Mouse (Mus musculus) midbrain, postnatal 0 days (tissue): ENCODE measurements at regions not wholly inside any gene's neighbourhood (a gene's known extent, or its start where the extent isn't known, plus 50 kb on each side); places are given as distances from the start of the nearest gene placed in this dataset.

Experiments
- ATAC-seq: fragments of 200-750 bp; cut with Nextera tagmentation; 2 replicates; pipeline ENCODE4 v1.8.0; 2017; ENCODE audit warnings: moderate number of reproducible peaks, mild to moderate bottlenecking, moderate TSS enrichment, moderate library complexity; ENCODE audit not compliant: low FRiP score
- DNase-seq: peaks from one replicate; pipeline ENCODE4 v3.0.0-alpha.2; 2015; ENCODE audit warnings: low spot score
- H3K27ac ChIP-seq: fragments of 300-500 bp; sonication (generic); 2 replicates; pipeline ENCODE4 v1.5.1; 2014; ENCODE audit warnings: low read depth, mild to moderate bottlenecking, low read length, mixed read lengths
- H3K27me3 ChIP-seq: fragments of 300-500 bp; sonication (generic); 2 replicates; pipeline ENCODE4 v1.6.1; 2014; ENCODE audit warnings: low read length, control low read depth, mixed read lengths; ENCODE audit not compliant: insufficient read depth
- H3K36me3 ChIP-seq: fragments of 300-500 bp; sonication (generic); 2 replicates; pipeline ENCODE4 v1.6.1; 2014; ENCODE audit warnings: low read length, control low read depth, mixed read lengths; ENCODE audit not compliant: insufficient read depth
- H3K4me1 ChIP-seq: fragments of 300-500 bp; sonication (generic); 2 replicates; pipeline ENCODE4 v1.6.1; 2014; ENCODE audit warnings: mild to moderate bottlenecking, control low read depth, antibody characterized with exemption, low read length, mixed read lengths; ENCODE audit not compliant: insufficient read depth
- H3K4me2 ChIP-seq: fragments of 300-500 bp; sonication (generic); 2 replicates; pipeline ENCODE4 v1.6.1; 2014; ENCODE audit warnings: low read depth, mild to moderate bottlenecking, low read length, mixed read lengths; ENCODE audit not compliant: poor library complexity, severe bottlenecking
- H3K4me3 ChIP-seq: fragments of 300-500 bp; sonication (generic); 2 replicates; pipeline ENCODE4 v1.5.1; 2014; ENCODE audit warnings: low read depth, mild to moderate bottlenecking, low read length, moderate library complexity
- H3K9ac ChIP-seq: fragments of 300-500 bp; sonication (generic); replicated peaks from 2 replicates; pipeline ENCODE4 v1.6.1; 2014; ENCODE audit warnings: mild to moderate bottlenecking, low read length, moderate library complexity, mixed read lengths; ENCODE audit not compliant: poor library complexity, severe bottlenecking
- H3K9me3 ChIP-seq: fragments of 300-500 bp; sonication (generic); 2 replicates; pipeline ENCODE4 v1.6.1; 2016; ENCODE audit warnings: low read length, control low read depth
- CTCF ChIP-seq: IDR thresholded peaks from 2 replicates; pipeline ENCODE4 v1.5.1; 2016; ENCODE audit warnings: antibody characterized with exemption, mild to moderate bottlenecking
- WGBS: fragments of 180-500 bp; shearing (Covaris S2); extraction: QIAGEN DNeasy Blood & Tissue Kit; methylation state at CpG from one replicate; pipeline ENCODE4 v1.1.7; 2014; 5-methylcytosine and 5-hydroxymethylcytosine counted together

GRCm38 (mm10) chr3:133651996-133652395 lies 107.1 kb upstream of the Tet2 start:
- no peak overlapping the region for H3K9ac ChIP-seq
- ATAC-seq (no peak), DNase-seq (no peak)
- WGBS, result 83% methylated on average over 4 of the region's 4 CpGs
- H3K4me1 ChIP-seq, result no peaks in the 10 kb centered on the region
- H3K36me3 ChIP-seq, result no peaks in the 10 kb centered on the region
- no peak overlapping the region for H3K4me2 ChIP-seq
- no peak for TF ChIP-seq CTCF
- H3K9me3 ChIP-seq, result no peaks in the 10 kb centered on the region
- no peak overlapping the region for H3K4me3 ChIP-seq
- H3K27me3 ChIP-seq, result no peaks in the 10 kb centered on the region
- no peak overlapping the region for H3K27ac ChIP-seq

GRCm38 (mm10) chr3:133659759-133660158 lies 114.8 kb upstream of the Tet2 start:
- 87% methylated on average over 8 of the region's 8 CpGs for WGBS
- Histone ChIP-seq H3K9me3 (no peaks in the 10 kb centered on the region), H3K27ac (no peak overlapping the region), H3K9ac (no peak overlapping the region), H3K4me2 (no peak overlapping the region), H3K4me3 (no peak overlapping the region), H3K4me1 (no peaks in the 10 kb centered on the region), H3K36me3 (no peaks in the 10 kb centered on the region), H3K27me3 (no peaks in the 10 kb centered on the region)
- no peak for DNase-seq
- no peak for TF ChIP-seq CTCF
- ATAC-seq, result no peak

GRCm38 (mm10) chr3:133661303-133661702 lies 116.4 kb upstream of the Tet2 start:
- no peak for DNase-seq
- no peak overlapping the region for H3K9ac ChIP-seq
- no peak overlapping the region for H3K4me3 ChIP-seq
- H3K9me3 ChIP-seq, result no peaks in the 10 kb centered on the region
- 76% methylated on average over 3 of the region's 3 CpGs for WGBS
- ATAC-seq, result no peak
- H3K4me2 ChIP-seq, result no peak overlapping the region
- TF ChIP-seq CTCF, result no peak
- no peaks in the 10 kb centered on the region for H3K36me3 ChIP-seq
- no peaks in the 10 kb centered on the region for H3K4me1 ChIP-seq
- no peak overlapping the region for H3K27ac ChIP-seq
- no peaks in the 10 kb centered on the region for H3K27me3 ChIP-seq

GRCm38 (mm10) chr3:133664914-133665313 lies 120.0 kb upstream of the Tet2 start:
- Histone ChIP-seq H3K4me3 (no peak overlapping the region), H3K9me3 (no peaks in the 10 kb centered on the region), H3K27me3 (no peaks in the 10 kb centered on the region), H3K27ac (no peak overlapping the region), H3K9ac (no peak overlapping the region), H3K4me2 (no peak overlapping the region), H3K4me1 (no peaks in the 10 kb centered on the region), H3K36me3 (no peaks in the 10 kb centered on the region)
- ATAC-seq (no peak), DNase-seq (no peak)
- TF ChIP-seq CTCF, result no peak
- WGBS, result 84% methylated on average over 3 of the region's 3 CpGs

- no peak for TF ChIP-seq CTCF
- no peak for DNase-seq
- no peaks in the 10 kb centered on the region for H3K36me3 ChIP-seq
- H3K27ac ChIP-seq, result no peak overlapping the region
- WGBS, result 92% methylated on average over 6 of the region's 6 CpGs
- no peak for ATAC-seq
- no peak overlapping the region for H3K9ac ChIP-seq
- H3K4me2 ChIP-seq, result no peak overlapping the region
- H3K9me3 ChIP-seq, result no peaks in the 10 kb centered on the region
- no peaks in the 10 kb centered on the region for H3K4me1 ChIP-seq
- no peaks in the 10 kb centered on the region for H3K27me3 ChIP-seq
- no peak overlapping the region for H3K4me3 ChIP-seq
Observed at GRCm38 (mm10) chr3:133665425-133666317, 120.7 kb upstream of the Tet2 start.

GRCm38 (mm10) chr3:133672742-133673447 lies 128.0 kb upstream of the Tet2 start:
- Histone ChIP-seq H3K4me3 (no peak overlapping the region), H3K4me2 (no peak overlapping the region), H3K27me3 (no peaks in the 10 kb centered on the region), H3K36me3 (no peaks in the 10 kb centered on the region), H3K9me3 (no peaks in the 10 kb centered on the region), H3K27ac (no peak overlapping the region), H3K4me1 (no peaks in the 10 kb centered on the region), H3K9ac (no peak overlapping the region)
- ATAC-seq, result peak; percentile 78
- 61% methylated on average over 10 of the region's 10 CpGs for WGBS
- DNase-seq, result peak; percentile 58
- TF ChIP-seq CTCF, result no peak; the same call in 1 of the 2 replicates
